Mouse (Mus musculus): ENCODE results near the gene Atxn1. TPM values are rescaled to one million over a fixed set of nuclear protein-coding genes. Genes with fewer than 3 reads are reported as not detected.

Gene Atxn1
- polyA plus RNA-seq, 1 experiment from 2014 or later, result 11.9 TPM

- no peaks in the 10 kb centered on the region for H3K9me3 ChIP-seq (ENCODE audit: low read length)
- 86% methylated on average over 3 of the region's 3 CpGs for WGBS
- no peak overlapping the region for H3K4me3 ChIP-seq (ENCODE audit: low read depth, low read length)
- ATAC-seq, result no peak
- no peaks in the 10 kb centered on the region for H3K4me1 ChIP-seq (ENCODE audit: insufficient read depth, low read depth, low read length)
- H3K27ac ChIP-seq (ENCODE audit: low read length), result no peak overlapping the region
- H3K27me3 ChIP-seq (replicated peaks; ENCODE audit: insufficient read depth, low read length), result no peaks in the 10 kb centered on the region
- DNase-seq (ENCODE audit: low spot score), result no peak
- H3K36me3 ChIP-seq (ENCODE audit: insufficient read depth, low read length), result no peaks in the 10 kb centered on the region
- TF ChIP-seq EP300 (IDR thresholded peaks at IDR 0.05) (no peak), CTCF (IDR thresholded peaks at IDR 0.05) (no peak)
- no peak overlapping the region for H3K9ac ChIP-seq (replicated peaks; ENCODE audit: low read depth)
- no peak overlapping the region for H3K4me2 ChIP-seq (replicated peaks; ENCODE audit: low read depth, low read length)
Observed at GRCm38 (mm10) chr13:45768250-45768649, 196.6 kb downstream of the Atxn1 start.

- TF ChIP-seq CTCF (IDR thresholded peaks at IDR 0.05), result no peak
- no peak for TF ChIP-seq EP300 (IDR thresholded peaks at IDR 0.05)
- ATAC-seq (no peak), DNase-seq (ENCODE audit: low spot score) (no peak)
- Histone ChIP-seq H3K4me2 (replicated peaks; ENCODE audit: low read depth, low read length) (no peak overlapping the region), H3K36me3 (ENCODE audit: insufficient read depth, low read length) (no peaks in the 10 kb centered on the region), H3K9ac (replicated peaks; ENCODE audit: low read depth) (no peak overlapping the region), H3K9me3 (ENCODE audit: low read length) (no peaks in the 10 kb centered on the region), H3K4me3 (ENCODE audit: low read depth, low read length) (no peak overlapping the region), H3K27ac (ENCODE audit: low read length) (no peak overlapping the region), H3K4me1 (ENCODE audit: insufficient read depth, low read depth, low read length) (no peaks in the 10 kb centered on the region), H3K27me3 (replicated peaks; ENCODE audit: insufficient read depth, low read length) (no peaks in the 10 kb centered on the region)
- 82% methylated on average over 5 of the region's 5 CpGs for WGBS
Observed at GRCm38 (mm10) chr13:45764354-45764753, 200.5 kb downstream of the Atxn1 start.

- Histone ChIP-seq H3K4me1 (ENCODE audit: insufficient read depth, low read depth, low read length) (no peaks in the 10 kb centered on the region), H3K36me3 (ENCODE audit: insufficient read depth, low read length) (no peaks in the 10 kb centered on the region), H3K4me2 (replicated peaks; ENCODE audit: low read depth, low read length) (no peak overlapping the region), H3K4me3 (ENCODE audit: low read depth, low read length) (no peak overlapping the region), H3K9ac (replicated peaks; ENCODE audit: low read depth) (no peak overlapping the region), H3K27me3 (replicated peaks; ENCODE audit: insufficient read depth, low read length) (no peaks in the 10 kb centered on the region), H3K27ac (ENCODE audit: low read length) (no peak overlapping the region), H3K9me3 (ENCODE audit: low read length) (no peaks in the 10 kb centered on the region)
- TF ChIP-seq EP300 (IDR thresholded peaks at IDR 0.05) (no peak), CTCF (IDR thresholded peaks at IDR 0.05) (no peak)
- DNase-seq (ENCODE audit: low spot score), result no peak
- no peak for ATAC-seq
- 49% methylated on average over 7 of the region's 7 CpGs for WGBS
Observed at GRCm38 (mm10) chr13:45762278-45762677, 202.5 kb downstream of the Atxn1 start.

GRCm38 (mm10) chr13:45754483-45754882, 210.3 kb downstream of the Atxn1 start:
- Histone ChIP-seq H3K9me3 (ENCODE audit: low read length) (no peaks in the 10 kb centered on the region), H3K4me3 (ENCODE audit: low read depth, low read length) (no peak overlapping the region), H3K36me3 (ENCODE audit: insufficient read depth, low read length) (no peaks in the 10 kb centered on the region), H3K4me2 (replicated peaks; ENCODE audit: low read depth, low read length) (no peak overlapping the region), H3K9ac (replicated peaks; ENCODE audit: low read depth) (no peak overlapping the region), H3K27me3 (replicated peaks; ENCODE audit: insufficient read depth, low read length) (no peaks in the 10 kb centered on the region), H3K27ac (ENCODE audit: low read length) (no peak overlapping the region), H3K4me1 (ENCODE audit: insufficient read depth, low read depth, low read length) (peaks cover 7% of the 10 kb centered on the region; the same call in 1 of the 2 replicates)
- ATAC-seq (no peak), DNase-seq (ENCODE audit: low spot score) (no peak)
- 48% methylated on average over 1 of the region's 1 CpGs for WGBS
- TF ChIP-seq EP300 (IDR thresholded peaks at IDR 0.05) (no peak), CTCF (IDR thresholded peaks at IDR 0.05) (no peak)

- no peaks in the 10 kb centered on the region for H3K9me3 ChIP-seq (ENCODE audit: low read length)
- H3K9ac ChIP-seq (replicated peaks; ENCODE audit: low read depth), result no peak overlapping the region
- DNase-seq (ENCODE audit: low spot score), result no peak
- ATAC-seq, result no peak
- no peak overlapping the region for H3K27ac ChIP-seq (ENCODE audit: low read length)
- no peaks in the 10 kb centered on the region for H3K27me3 ChIP-seq (replicated peaks; ENCODE audit: insufficient read depth, low read length)
- no peak for TF ChIP-seq CTCF (IDR thresholded peaks at IDR 0.05)
- TF ChIP-seq EP300 (IDR thresholded peaks at IDR 0.05), result no peak
- no peak overlapping the region for H3K4me3 ChIP-seq (ENCODE audit: low read depth, low read length)
- WGBS, result 58% methylated on average over 5 of the region's 5 CpGs
- H3K4me2 ChIP-seq (replicated peaks; ENCODE audit: low read depth, low read length), result no peak overlapping the region
- no peaks in the 10 kb centered on the region for H3K36me3 ChIP-seq (ENCODE audit: insufficient read depth, low read length)
- peaks cover 15% of the 10 kb centered on the region for H3K4me1 ChIP-seq (ENCODE audit: insufficient read depth, low read depth, low read length)
Observed at GRCm38 (mm10) chr13:45752498-45752897, 212.3 kb downstream of the Atxn1 start.

- ATAC-seq (no peak), DNase-seq (ENCODE audit: low spot score) (peak; percentile 16)
- Histone ChIP-seq H3K4me2 (replicated peaks; ENCODE audit: low read depth, low read length) (no peak overlapping the region), H3K27ac (ENCODE audit: low read length) (no peak overlapping the region), H3K36me3 (ENCODE audit: insufficient read depth, low read length) (no peaks in the 10 kb centered on the region), H3K9me3 (ENCODE audit: low read length) (no peaks in the 10 kb centered on the region), H3K9ac (replicated peaks; ENCODE audit: low read depth) (no peak overlapping the region), H3K4me3 (ENCODE audit: low read depth, low read length) (no peak overlapping the region), H3K4me1 (ENCODE audit: insufficient read depth, low read depth, low read length) (peaks cover 15% of the 10 kb centered on the region), H3K27me3 (replicated peaks; ENCODE audit: insufficient read depth, low read length) (no peaks in the 10 kb centered on the region)
- 51% methylated on average over 2 of the region's 2 CpGs for WGBS
- TF ChIP-seq EP300 (IDR thresholded peaks at IDR 0.05) (0 out of 2 replicates have a peak, but pooled peaks have one; percentile 17), CTCF (IDR thresholded peaks at IDR 0.05) (no peak)
Observed at GRCm38 (mm10) chr13:45751231-45751630, 213.6 kb downstream of the Atxn1 start.

GRCm38 (mm10) chr13:45750627-45751026, 214.2 kb downstream of the Atxn1 start:
- DNase-seq (ENCODE audit: low spot score) (no peak), ATAC-seq (no peak)
- no peak overlapping the region for H3K9ac ChIP-seq (replicated peaks; ENCODE audit: low read depth)
- TF ChIP-seq CTCF (IDR thresholded peaks at IDR 0.05), result no peak
- no peak for TF ChIP-seq EP300 (IDR thresholded peaks at IDR 0.05)
- 77% methylated on average over 6 of the region's 6 CpGs for WGBS
- H3K4me3 ChIP-seq (ENCODE audit: low read depth, low read length), result no peak overlapping the region
- no peaks in the 10 kb centered on the region for H3K36me3 ChIP-seq (ENCODE audit: insufficient read depth, low read length)
- no peaks in the 10 kb centered on the region for H3K9me3 ChIP-seq (ENCODE audit: low read length)
- no peak overlapping the region for H3K4me2 ChIP-seq (replicated peaks; ENCODE audit: low read depth, low read length)
- no peak overlapping the region for H3K27ac ChIP-seq (ENCODE audit: low read length)
- H3K27me3 ChIP-seq (replicated peaks; ENCODE audit: insufficient read depth, low read length), result no peaks in the 10 kb centered on the region
- H3K4me1 ChIP-seq (ENCODE audit: insufficient read depth, low read depth, low read length), result peaks cover 15% of the 10 kb centered on the region

Measured in lung, postnatal 0 days (tissue).